Mouse (Mus musculus): ENCODE measurements around the gene Trim29. TPM values are rescaled to one million over a fixed set of nuclear protein-coding genes. Genes with fewer than 3 reads are reported as not detected.

The Trim29 gene
- polyA plus RNA-seq, 1 experiment from 2014 or later, result 24.6 TPM

- H3K36me3 ChIP-seq (ENCODE audit: control insufficient read depth, insufficient read depth, low read length), result no peaks in the 10 kb centered on the region
- WGBS, result 72% methylated on average over 8 of the region's 8 CpGs
- H3K9ac ChIP-seq (replicated peaks; ENCODE audit: low read depth, low read length), result no peak overlapping the region
- H3K4me2 ChIP-seq (replicated peaks; ENCODE audit: low read depth, low read length), result no peak overlapping the region
- H3K27ac ChIP-seq (ENCODE audit: low read length), result no peak overlapping the region
- H3K27me3 ChIP-seq (ENCODE audit: control insufficient read depth, insufficient read depth, low read length), result no peaks in the 10 kb centered on the region
- no peaks in the 10 kb centered on the region for H3K9me3 ChIP-seq (ENCODE audit: control insufficient read depth, low read depth, low read length)
- ATAC-seq (ENCODE audit: insufficient number of reproducible peaks, insufficient read depth, low FRiP score, low read depth), result no peak
- H3K4me3 ChIP-seq (ENCODE audit: low read depth, low read length), result no peak overlapping the region
- no peaks in the 10 kb centered on the region for H3K4me1 ChIP-seq (ENCODE audit: control insufficient read depth, insufficient read depth, low read length)
Observed at GRCm38 (mm10) chr9:43334476-43334875, 23.8 kb downstream of the Trim29 start.

GRCm38 (mm10) chr9:43337636-43338035, 27.0 kb downstream of the Trim29 start:
- Histone ChIP-seq H3K4me2 (replicated peaks; ENCODE audit: low read depth, low read length) (no peak overlapping the region), H3K27ac (ENCODE audit: low read length) (no peak overlapping the region), H3K9ac (replicated peaks; ENCODE audit: low read depth, low read length) (no peak overlapping the region), H3K4me1 (ENCODE audit: control insufficient read depth, insufficient read depth, low read length) (no peaks in the 10 kb centered on the region), H3K9me3 (ENCODE audit: control insufficient read depth, low read depth, low read length) (no peaks in the 10 kb centered on the region), H3K4me3 (ENCODE audit: low read depth, low read length) (no peak overlapping the region), H3K27me3 (ENCODE audit: control insufficient read depth, insufficient read depth, low read length) (no peaks in the 10 kb centered on the region), H3K36me3 (ENCODE audit: control insufficient read depth, insufficient read depth, low read length) (no peaks in the 10 kb centered on the region)
- WGBS, result 63% methylated on average over 4 of the region's 4 CpGs
- ATAC-seq (ENCODE audit: insufficient number of reproducible peaks, insufficient read depth, low FRiP score, low read depth), result no peak

- H3K27me3 ChIP-seq (ENCODE audit: control insufficient read depth, insufficient read depth, low read length), result no peaks in the 10 kb centered on the region
- H3K9me3 ChIP-seq (ENCODE audit: control insufficient read depth, low read depth, low read length), result no peaks in the 10 kb centered on the region
- no peak for ATAC-seq (ENCODE audit: insufficient number of reproducible peaks, insufficient read depth, low FRiP score, low read depth)
- no peak overlapping the region for H3K4me3 ChIP-seq (ENCODE audit: low read depth, low read length)
- H3K36me3 ChIP-seq (ENCODE audit: control insufficient read depth, insufficient read depth, low read length), result no peaks in the 10 kb centered on the region
- no peak overlapping the region for H3K9ac ChIP-seq (replicated peaks; ENCODE audit: low read depth, low read length)
- WGBS, result 70% methylated on average over 5 of the region's 5 CpGs
- no peak overlapping the region for H3K27ac ChIP-seq (ENCODE audit: low read length)
- H3K4me1 ChIP-seq (ENCODE audit: control insufficient read depth, insufficient read depth, low read length), result no peaks in the 10 kb centered on the region
- H3K4me2 ChIP-seq (replicated peaks; ENCODE audit: low read depth, low read length), result no peak overlapping the region
Observed at GRCm38 (mm10) chr9:43338067-43338466, 27.4 kb downstream of the Trim29 start.

- Histone ChIP-seq H3K4me2 (replicated peaks; ENCODE audit: low read depth, low read length) (no peak overlapping the region), H3K9ac (replicated peaks; ENCODE audit: low read depth, low read length) (no peak overlapping the region), H3K27ac (ENCODE audit: low read length) (no peak overlapping the region), H3K9me3 (ENCODE audit: control insufficient read depth, low read depth, low read length) (no peaks in the 10 kb centered on the region), H3K4me1 (ENCODE audit: control insufficient read depth, insufficient read depth, low read length) (no peaks in the 10 kb centered on the region), H3K36me3 (ENCODE audit: control insufficient read depth, insufficient read depth, low read length) (no peaks in the 10 kb centered on the region), H3K27me3 (ENCODE audit: control insufficient read depth, insufficient read depth, low read length) (no peaks in the 10 kb centered on the region), H3K4me3 (ENCODE audit: low read depth, low read length) (no peak overlapping the region)
- 0% methylated on average over 2 of the region's 2 CpGs for WGBS
- 0 out of 2 replicates have a peak, but pooled peaks have one; percentile 23 for ATAC-seq (ENCODE audit: insufficient number of reproducible peaks, insufficient read depth, low FRiP score, low read depth)
Observed at GRCm38 (mm10) chr9:43339614-43340020, 29.0 kb downstream of the Trim29 start.

- no peak overlapping the region for H3K9ac ChIP-seq (replicated peaks; ENCODE audit: low read depth, low read length)
- H3K27me3 ChIP-seq (ENCODE audit: control insufficient read depth, insufficient read depth, low read length), result no peaks in the 10 kb centered on the region
- H3K4me1 ChIP-seq (ENCODE audit: control insufficient read depth, insufficient read depth, low read length), result no peaks in the 10 kb centered on the region
- H3K4me2 ChIP-seq (replicated peaks; ENCODE audit: low read depth, low read length), result no peak overlapping the region
- H3K27ac ChIP-seq (ENCODE audit: low read length), result no peak overlapping the region
- H3K4me3 ChIP-seq (ENCODE audit: low read depth, low read length), result no peak overlapping the region
- H3K36me3 ChIP-seq (ENCODE audit: control insufficient read depth, insufficient read depth, low read length), result no peaks in the 10 kb centered on the region
- WGBS, result 25% methylated on average over 5 of the region's 5 CpGs
- ATAC-seq (ENCODE audit: insufficient number of reproducible peaks, insufficient read depth, low FRiP score, low read depth), result no peak
- H3K9me3 ChIP-seq (ENCODE audit: control insufficient read depth, low read depth, low read length), result no peaks in the 10 kb centered on the region
Observed at GRCm38 (mm10) chr9:43350089-43350488, 39.4 kb downstream of the Trim29 start.

GRCm38 (mm10) chr9:43351015-43351414, 40.4 kb downstream of the Trim29 start:
- WGBS, result 70% methylated on average over 13 of the region's 13 CpGs
- ATAC-seq (ENCODE audit: insufficient number of reproducible peaks, insufficient read depth, low FRiP score, low read depth), result no peak
- no peaks in the 10 kb centered on the region for H3K4me1 ChIP-seq (ENCODE audit: control insufficient read depth, insufficient read depth, low read length)
- no peaks in the 10 kb centered on the region for H3K9me3 ChIP-seq (ENCODE audit: control insufficient read depth, low read depth, low read length)
- no peak overlapping the region for H3K27ac ChIP-seq (ENCODE audit: low read length)
- no peak overlapping the region for H3K9ac ChIP-seq (replicated peaks; ENCODE audit: low read depth, low read length)
- no peak overlapping the region for H3K4me3 ChIP-seq (ENCODE audit: low read depth, low read length)
- H3K36me3 ChIP-seq (ENCODE audit: control insufficient read depth, insufficient read depth, low read length), result no peaks in the 10 kb centered on the region
- no peaks in the 10 kb centered on the region for H3K27me3 ChIP-seq (ENCODE audit: control insufficient read depth, insufficient read depth, low read length)
- H3K4me2 ChIP-seq (replicated peaks; ENCODE audit: low read depth, low read length), result no peak overlapping the region

- H3K27ac ChIP-seq (ENCODE audit: low read length), result no peak overlapping the region
- no peaks in the 10 kb centered on the region for H3K9me3 ChIP-seq (ENCODE audit: control insufficient read depth, low read depth, low read length)
- no peak for ATAC-seq (ENCODE audit: insufficient number of reproducible peaks, insufficient read depth, low FRiP score, low read depth)
- H3K27me3 ChIP-seq (ENCODE audit: control insufficient read depth, insufficient read depth, low read length), result no peaks in the 10 kb centered on the region
- H3K4me1 ChIP-seq (ENCODE audit: control insufficient read depth, insufficient read depth, low read length), result no peaks in the 10 kb centered on the region
- no peak overlapping the region for H3K9ac ChIP-seq (replicated peaks; ENCODE audit: low read depth, low read length)
- no peak overlapping the region for H3K4me3 ChIP-seq (ENCODE audit: low read depth, low read length)
- no peaks in the 10 kb centered on the region for H3K36me3 ChIP-seq (ENCODE audit: control insufficient read depth, insufficient read depth, low read length)
- no peak overlapping the region for H3K4me2 ChIP-seq (replicated peaks; ENCODE audit: low read depth, low read length)
Observed at GRCm38 (mm10) chr9:43357011-43357410, 46.4 kb downstream of the Trim29 start.

- WGBS, result 55% methylated on average over 15 of the region's 15 CpGs
- no peak overlapping the region for H3K4me2 ChIP-seq (replicated peaks; ENCODE audit: low read depth, low read length)
- no peak overlapping the region for H3K27ac ChIP-seq (ENCODE audit: low read length)
- H3K27me3 ChIP-seq (ENCODE audit: control insufficient read depth, insufficient read depth, low read length), result no peaks in the 10 kb centered on the region
- no peaks in the 10 kb centered on the region for H3K36me3 ChIP-seq (ENCODE audit: control insufficient read depth, insufficient read depth, low read length)
- H3K9me3 ChIP-seq (ENCODE audit: control insufficient read depth, low read depth, low read length), result no peaks in the 10 kb centered on the region
- H3K9ac ChIP-seq (replicated peaks; ENCODE audit: low read depth, low read length), result no peak overlapping the region
- H3K4me1 ChIP-seq (ENCODE audit: control insufficient read depth, insufficient read depth, low read length), result no peaks in the 10 kb centered on the region
- no peak for ATAC-seq (ENCODE audit: insufficient number of reproducible peaks, insufficient read depth, low FRiP score, low read depth)
- H3K4me3 ChIP-seq (ENCODE audit: low read depth, low read length), result no peak overlapping the region
Observed at GRCm38 (mm10) chr9:43358591-43359323, 48.1 kb downstream of the Trim29 start.

GRCm38 (mm10) chr9:43368781-43369180, 58.1 kb downstream of the Trim29 start:
- Histone ChIP-seq H3K27me3 (ENCODE audit: control insufficient read depth, insufficient read depth, low read length) (peaks cover 4% of the 10 kb centered on the region; the same call in 1 of the 2 replicates), H3K27ac (ENCODE audit: low read length) (no peak overlapping the region), H3K9me3 (ENCODE audit: control insufficient read depth, low read depth, low read length) (no peaks in the 10 kb centered on the region), H3K36me3 (ENCODE audit: control insufficient read depth, insufficient read depth, low read length) (no peaks in the 10 kb centered on the region), H3K4me1 (ENCODE audit: control insufficient read depth, insufficient read depth, low read length) (no peaks in the 10 kb centered on the region), H3K9ac (replicated peaks; ENCODE audit: low read depth, low read length) (no peak overlapping the region), H3K4me3 (ENCODE audit: low read depth, low read length) (no peak overlapping the region), H3K4me2 (replicated peaks; ENCODE audit: low read depth, low read length) (no peak overlapping the region)
- 84% methylated on average over 3 of the region's 3 CpGs for WGBS
- ATAC-seq (ENCODE audit: insufficient number of reproducible peaks, insufficient read depth, low FRiP score, low read depth), result no peak
